Mouse (Mus musculus): ENCODE data around the gene Gucy1b2. TPM values are rescaled to one million over a fixed set of nuclear protein-coding genes. Genes with fewer than 3 reads are reported as not detected.

Gucy1b2 gene
- polyA plus RNA-seq, 1 experiment from 2014 or later, result 0.66 TPM

- DNase-seq (no peak), ATAC-seq (ENCODE audit: insufficient read depth) (no peak)
- H3K4me3 ChIP-seq (ENCODE audit: low read depth, low read length), result no peak overlapping the region
- no peaks in the 10 kb centered on the region for H3K9me3 ChIP-seq (ENCODE audit: low read depth, low read length)
- no peak for TF ChIP-seq CTCF (IDR thresholded peaks at IDR 0.05; ENCODE audit: low read depth)
- no peaks in the 10 kb centered on the region for H3K36me3 ChIP-seq (ENCODE audit: insufficient read depth)
- H3K9ac ChIP-seq, result no peak overlapping the region
- no peak overlapping the region for H3K4me2 ChIP-seq
- WGBS, result 52% methylated on average over 4 of the region's 4 CpGs
- H3K27me3 ChIP-seq (ENCODE audit: insufficient read depth, low read length), result no peaks in the 10 kb centered on the region
- H3K4me1 ChIP-seq (ENCODE audit: insufficient read depth), result 0 out of 2 replicates have a peak, but pooled peaks cover 2% of the 10 kb centered on the region
- no peak overlapping the region for H3K27ac ChIP-seq (ENCODE audit: low read depth)
Observed at GRCm38 (mm10) chr14:62422265-62422664, 33.8 kb downstream of the Gucy1b2 start.

GRCm38 (mm10) chr14:62417501-62417900 lies 38.6 kb downstream of the Gucy1b2 start:
- Histone ChIP-seq H3K4me3 (ENCODE audit: low read depth, low read length) (no peak overlapping the region), H3K27me3 (ENCODE audit: insufficient read depth, low read length) (no peaks in the 10 kb centered on the region), H3K9ac (no peak overlapping the region), H3K4me2 (no peak overlapping the region), H3K9me3 (ENCODE audit: low read depth, low read length) (no peaks in the 10 kb centered on the region), H3K36me3 (ENCODE audit: insufficient read depth) (no peaks in the 10 kb centered on the region), H3K27ac (ENCODE audit: low read depth) (no peak overlapping the region), H3K4me1 (ENCODE audit: insufficient read depth) (peaks cover 20% of the 10 kb centered on the region)
- 83% methylated on average over 3 of the region's 3 CpGs for WGBS
- DNase-seq (no peak), ATAC-seq (ENCODE audit: insufficient read depth) (no peak)
- TF ChIP-seq CTCF (IDR thresholded peaks at IDR 0.05; ENCODE audit: low read depth), result no peak

- H3K27ac ChIP-seq (ENCODE audit: low read depth), result peak overlapping the region; percentile 38; the same call in 1 of the 2 replicates
- H3K4me2 ChIP-seq, result no peak overlapping the region
- 23% methylated on average over 1 of the region's 1 CpGs for WGBS
- peak; percentile 84 for DNase-seq
- peaks cover 20% of the 10 kb centered on the region for H3K4me1 ChIP-seq (ENCODE audit: insufficient read depth)
- H3K27me3 ChIP-seq (ENCODE audit: insufficient read depth, low read length), result no peaks in the 10 kb centered on the region
- no peaks in the 10 kb centered on the region for H3K36me3 ChIP-seq (ENCODE audit: insufficient read depth)
- H3K9me3 ChIP-seq (ENCODE audit: low read depth, low read length), result no peaks in the 10 kb centered on the region
- H3K4me3 ChIP-seq (ENCODE audit: low read depth, low read length), result no peak overlapping the region
- ATAC-seq (ENCODE audit: insufficient read depth), result peak; percentile 74
- H3K9ac ChIP-seq, result no peak overlapping the region
- TF ChIP-seq CTCF (IDR thresholded peaks at IDR 0.05; ENCODE audit: low read depth), result no peak
Observed at GRCm38 (mm10) chr14:62416742-62417134, 39.4 kb downstream of the Gucy1b2 start.

- Histone ChIP-seq H3K9me3 (ENCODE audit: low read depth, low read length) (no peaks in the 10 kb centered on the region), H3K27me3 (ENCODE audit: insufficient read depth, low read length) (no peaks in the 10 kb centered on the region), H3K36me3 (ENCODE audit: insufficient read depth) (no peaks in the 10 kb centered on the region), H3K9ac (no peak overlapping the region), H3K4me3 (ENCODE audit: low read depth, low read length) (no peak overlapping the region), H3K4me1 (ENCODE audit: insufficient read depth) (peaks cover 20% of the 10 kb centered on the region), H3K27ac (ENCODE audit: low read depth) (peak overlapping the region; percentile 30; the same call in 1 of the 2 replicates), H3K4me2 (no peak overlapping the region)
- DNase-seq (no peak), ATAC-seq (ENCODE audit: insufficient read depth) (peak; percentile 28; the same call in 1 of the 2 replicates)
- 60% methylated on average over 7 of the region's 7 CpGs for WGBS
- no peak for TF ChIP-seq CTCF (IDR thresholded peaks at IDR 0.05; ENCODE audit: low read depth)
Observed at GRCm38 (mm10) chr14:62416007-62416741, 39.9 kb downstream of the Gucy1b2 start.

GRCm38 (mm10) chr14:62395346-62395745 lies 60.7 kb downstream of the Gucy1b2 start:
- Histone ChIP-seq H3K4me3 (ENCODE audit: low read depth, low read length) (no peak overlapping the region), H3K4me1 (ENCODE audit: insufficient read depth) (peaks cover 5% of the 10 kb centered on the region; the same call in 1 of the 2 replicates), H3K4me2 (no peak overlapping the region), H3K9me3 (ENCODE audit: low read depth, low read length) (no peaks in the 10 kb centered on the region), H3K9ac (no peak overlapping the region), H3K27me3 (ENCODE audit: insufficient read depth, low read length) (no peaks in the 10 kb centered on the region), H3K27ac (ENCODE audit: low read depth) (no peak overlapping the region), H3K36me3 (ENCODE audit: insufficient read depth) (no peaks in the 10 kb centered on the region)
- DNase-seq, result no peak
- ATAC-seq (ENCODE audit: insufficient read depth), result no peak
- no peak for TF ChIP-seq CTCF (IDR thresholded peaks at IDR 0.05; ENCODE audit: low read depth)
- WGBS, result 85% methylated on average over 2 of the region's 2 CpGs

- Histone ChIP-seq H3K4me1 (ENCODE audit: insufficient read depth) (peaks cover 5% of the 10 kb centered on the region; the same call in 1 of the 2 replicates), H3K4me2 (no peak overlapping the region), H3K9me3 (ENCODE audit: low read depth, low read length) (no peaks in the 10 kb centered on the region), H3K4me3 (ENCODE audit: low read depth, low read length) (no peak overlapping the region), H3K9ac (no peak overlapping the region), H3K27me3 (ENCODE audit: insufficient read depth, low read length) (no peaks in the 10 kb centered on the region), H3K36me3 (ENCODE audit: insufficient read depth) (no peaks in the 10 kb centered on the region), H3K27ac (ENCODE audit: low read depth) (0 out of 2 replicates have a peak overlapping the region, but pooled peaks have one; percentile 2)
- ATAC-seq (ENCODE audit: insufficient read depth) (peak; percentile 69; the same call in 1 of the 2 replicates), DNase-seq (peak; percentile 64)
- TF ChIP-seq CTCF (IDR thresholded peaks at IDR 0.05; ENCODE audit: low read depth), result no peak
- 44% methylated on average over 4 of the region's 4 CpGs for WGBS
Observed at GRCm38 (mm10) chr14:62392754-62393153, 63.3 kb downstream of the Gucy1b2 start.

- no peak for TF ChIP-seq CTCF (IDR thresholded peaks at IDR 0.05; ENCODE audit: low read depth)
- Histone ChIP-seq H3K4me2 (no peak overlapping the region), H3K27me3 (ENCODE audit: insufficient read depth, low read length) (no peaks in the 10 kb centered on the region), H3K9ac (no peak overlapping the region), H3K27ac (ENCODE audit: low read depth) (no peak overlapping the region), H3K9me3 (ENCODE audit: low read depth, low read length) (no peaks in the 10 kb centered on the region), H3K36me3 (ENCODE audit: insufficient read depth) (no peaks in the 10 kb centered on the region), H3K4me3 (ENCODE audit: low read depth, low read length) (no peak overlapping the region), H3K4me1 (ENCODE audit: insufficient read depth) (peaks cover 5% of the 10 kb centered on the region; the same call in 1 of the 2 replicates)
- WGBS, result 73% methylated on average over 9 of the region's 9 CpGs
- DNase-seq (peak; percentile 22), ATAC-seq (ENCODE audit: insufficient read depth) (no peak)
Observed at GRCm38 (mm10) chr14:62389729-62390536, 66.2 kb downstream of the Gucy1b2 start.

Measured in lung, embryonic 14.5 days (tissue).